Mouse (Mus musculus) c-Kit-positive CD71-negative TER-119-negative erythroid progenitor cells, embryonic 14.5 days (primary cell): ENCODE measurements at regions not wholly inside any gene's neighbourhood (a gene's known extent, or its start where the extent isn't known, plus 50 kb on each side); places are given as distances from the start of the nearest gene placed in this dataset.
"Not testable (repeated sequence)": the region's sequence is repeated elsewhere in the genome, so short reads cannot be mapped to it uniquely, and the experiment has no call there.

Source experiments
- DNase-seq: peaks from one replicate; pipeline ENCODE4 v3.0.0-alpha.2; 2013; ENCODE audit warnings: low read depth

GRCm38 (mm10) chr9:6845281-6845680 is 339.0 kb downstream of the Dync2h1 start:
- not testable (repeated sequence) for DNase-seq

GRCm38 (mm10) chr9:6834936-6835335 is 349.3 kb downstream of the Dync2h1 start:
- DNase-seq, result not testable (repeated sequence)

- no peak for DNase-seq
Measured at GRCm38 (mm10) chr9:6834470-6834869, 349.8 kb downstream of the Dync2h1 start.

- no peak for DNase-seq
Measured at GRCm38 (mm10) chr9:6832862-6833261, 351.4 kb downstream of the Dync2h1 start.

- DNase-seq, result not testable (repeated sequence)
Measured at GRCm38 (mm10) chr9:6831642-6832041, 352.6 kb downstream of the Dync2h1 start.

GRCm38 (mm10) chr9:6826581-6826980 is 357.7 kb downstream of the Dync2h1 start:
- DNase-seq, result no peak

GRCm38 (mm10) chr9:6825609-6826008 is 358.6 kb downstream of the Dync2h1 start:
- DNase-seq, result no peak

GRCm38 (mm10) chr9:6823946-6824345 is 360.3 kb downstream of the Dync2h1 start:
- not testable (repeated sequence) for DNase-seq

- no peak for DNase-seq
Measured at GRCm38 (mm10) chr9:6823536-6823935, 360.7 kb downstream of the Dync2h1 start.

GRCm38 (mm10) chr9:6776671-6777070 is 407.6 kb downstream of the Dync2h1 start:
- DNase-seq, result no peak

GRCm38 (mm10) chr9:6741478-6741877 is 442.8 kb downstream of the Dync2h1 start:
- no peak for DNase-seq

GRCm38 (mm10) chr9:6736411-6736810 is 447.8 kb downstream of the Dync2h1 start:
- no peak for DNase-seq

GRCm38 (mm10) chr9:6726411-6726810 is 456.8 kb upstream of the Ddi1 start:
- no peak for DNase-seq

- no peak for DNase-seq
Measured at GRCm38 (mm10) chr9:6677225-6677718, 407.6 kb upstream of the Ddi1 start.

- peak; percentile 10 for DNase-seq
Measured at GRCm38 (mm10) chr9:6668001-6668969, 398.6 kb upstream of the Ddi1 start.

- DNase-seq, result no peak
Measured at GRCm38 (mm10) chr9:6665679-6666078, 396.0 kb upstream of the Ddi1 start.

- no peak for DNase-seq
Measured at GRCm38 (mm10) chr9:6652267-6652994, 382.8 kb upstream of the Ddi1 start.

- no peak for DNase-seq
Measured at GRCm38 (mm10) chr9:6651572-6652236, 382.1 kb upstream of the Ddi1 start.

GRCm38 (mm10) chr9:6645796-6646309 is 376.2 kb upstream of the Ddi1 start:
- no peak for DNase-seq

GRCm38 (mm10) chr9:6645321-6645720 is 375.7 kb upstream of the Ddi1 start:
- no peak for DNase-seq

GRCm38 (mm10) chr9:6617155-6617554 is 347.5 kb upstream of the Ddi1 start:
- no peak for DNase-seq

GRCm38 (mm10) chr9:6609284-6609627 is 339.6 kb upstream of the Ddi1 start:
- DNase-seq, result no peak
